8 mouse cellular contexts compared by ENCODE assay signal in genomic region chr7:16047338-16048146, GRCm38 (mm10). TPM values are rescaled to one million over a fixed set of nuclear protein-coding genes. Genes with fewer than 3 reads are reported as not detected.
DNase-seq lines count a peak whose midpoint lies in the region; ATAC-seq and TF ChIP-seq lines count a peak whose summit lies in the region.

Gene Bicra, minus strand, starts transcription at chr7:16047921.

- H3K9ac ChIP-seq in embryonic facial prominence, embryonic 13.5 days, result peak within 1 kb of the TSS; percentile 99
- H3K9ac ChIP-seq in heart, embryonic 11.5 days (ENCODE audit: low read depth, low read length), result peak within 1 kb of the TSS; percentile 98
- H3K9ac ChIP-seq in kidney, postnatal 0 days (ENCODE audit: low read depth, low read length), result peak within 1 kb of the TSS; percentile 96
- H3K9ac ChIP-seq in liver, embryonic 12.5 days, result peak within 1 kb of the TSS; percentile 93
- H3K9ac ChIP-seq in neural tube, embryonic 11.5 days (ENCODE audit: low read length), result peak within 1 kb of the TSS; percentile 99
- H3K9ac ChIP-seq in stomach, embryonic 16.5 days (ENCODE audit: low read length), result peak within 1 kb of the TSS; percentile 96

- DNase-seq in 3T3-L1 (ENCODE audit: low read depth, low spot score), result peak; percentile 71
- peak; percentile 90 to 95 for DNase-seq in adrenal gland, postnatal 36 days
- DNase-seq in kidney, postnatal 0 days (ENCODE audit: low spot score), result peak; percentile 90
- DNase-seq in neural tube, embryonic 11.5 days (ENCODE audit: low spot score), result peak; percentile 91

- no peaks in the 10 kb centered on the region for H3K9me3 ChIP-seq in embryonic facial prominence, embryonic 13.5 days
- H3K9me3 ChIP-seq in heart, embryonic 11.5 days (replicated peaks; ENCODE audit: control insufficient read depth, low read length), result no peaks in the 10 kb centered on the region
- H3K9me3 ChIP-seq in kidney, postnatal 0 days (replicated peaks; ENCODE audit: low read length), result no peaks in the 10 kb centered on the region
- H3K9me3 ChIP-seq in liver, embryonic 12.5 days (replicated peaks), result no peaks in the 10 kb centered on the region
- H3K9me3 ChIP-seq in neural tube, embryonic 11.5 days (ENCODE audit: control insufficient read depth, low read length), result no peaks in the 10 kb centered on the region
- no peaks in the 10 kb centered on the region for H3K9me3 ChIP-seq in stomach, embryonic 16.5 days (replicated peaks; ENCODE audit: control insufficient read depth, low read length)

- peaks cover 58% of the 10 kb centered on the region for H3K4me1 ChIP-seq in embryonic facial prominence, embryonic 13.5 days
- H3K4me1 ChIP-seq in heart, embryonic 11.5 days (ENCODE audit: control insufficient read depth, insufficient read depth, low read length), result peaks cover 36% of the 10 kb centered on the region
- peaks cover 43% of the 10 kb centered on the region for H3K4me1 ChIP-seq in kidney, postnatal 0 days (replicated peaks; ENCODE audit: insufficient read depth, low read length)
- peaks cover 73% of the 10 kb centered on the region for H3K4me1 ChIP-seq in liver, embryonic 12.5 days
- H3K4me1 ChIP-seq in neural tube, embryonic 11.5 days (ENCODE audit: control insufficient read depth, insufficient read depth, low read length), result peaks cover 41% of the 10 kb centered on the region
- H3K4me1 ChIP-seq in stomach, embryonic 16.5 days (ENCODE audit: control insufficient read depth, insufficient read depth, low read length), result peaks cover 39% of the 10 kb centered on the region

- peak within 1 kb of the TSS; percentile 99 for H3K27ac ChIP-seq in embryonic facial prominence, embryonic 13.5 days
- H3K27ac ChIP-seq in heart, embryonic 11.5 days (ENCODE audit: low read depth, low read length), result peak within 1 kb of the TSS; percentile 91
- H3K27ac ChIP-seq in kidney, postnatal 0 days, result peak within 1 kb of the TSS; percentile 97
- H3K27ac ChIP-seq in liver, embryonic 12.5 days, result peak within 1 kb of the TSS; percentile 94
- H3K27ac ChIP-seq in neural tube, embryonic 11.5 days (ENCODE audit: low read depth, low read length), result peak within 1 kb of the TSS; percentile 96
- peak within 1 kb of the TSS; percentile 97 for H3K27ac ChIP-seq in stomach, embryonic 16.5 days (ENCODE audit: low read length)

- H3K4me2 ChIP-seq in embryonic facial prominence, embryonic 13.5 days, result peak within 1 kb of the TSS; percentile 79
- H3K4me2 ChIP-seq in heart, embryonic 11.5 days, result peak within 1 kb of the TSS; percentile 92
- peak within 1 kb of the TSS; percentile 89 for H3K4me2 ChIP-seq in kidney, postnatal 0 days (ENCODE audit: low read length)
- H3K4me2 ChIP-seq in liver, embryonic 12.5 days, result peak within 1 kb of the TSS; percentile 99
- H3K4me2 ChIP-seq in neural tube, embryonic 11.5 days (ENCODE audit: low read depth), result peak within 1 kb of the TSS; percentile 88
- peak within 1 kb of the TSS; percentile 85 for H3K4me2 ChIP-seq in stomach, embryonic 16.5 days (ENCODE audit: low read depth, low read length)

- WGBS in embryonic facial prominence, embryonic 13.5 days, result under 1% methylated on average over 59 of the region's 69 CpGs
- under 1% methylated on average over 64 of the region's 69 CpGs for WGBS in heart, embryonic 11.5 days (ENCODE audit: insufficient replicate concordance)
- under 1% methylated on average over 53 of the region's 69 CpGs for WGBS in kidney, postnatal 0 days
- under 1% methylated on average over 55 of the region's 69 CpGs for WGBS in liver, embryonic 12.5 days (ENCODE audit: insufficient replicate concordance)
- WGBS in neural tube, embryonic 11.5 days, result under 1% methylated on average over 58 of the region's 69 CpGs
- WGBS in stomach, embryonic 16.5 days, result under 1% methylated on average over 60 of the region's 69 CpGs

- peak within 1 kb of the TSS; percentile 84 for H3K4me3 ChIP-seq in embryonic facial prominence, embryonic 13.5 days
- H3K4me3 ChIP-seq in heart, embryonic 11.5 days (ENCODE audit: low read depth, low read length), result peak within 1 kb of the TSS; percentile 86
- H3K4me3 ChIP-seq in kidney, postnatal 0 days (replicated peaks; ENCODE audit: low read depth, low read length), result peak within 1 kb of the TSS; percentile 88
- H3K4me3 ChIP-seq in liver, embryonic 12.5 days, result peak within 1 kb of the TSS; percentile 86
- H3K4me3 ChIP-seq in neural tube, embryonic 11.5 days (ENCODE audit: low read depth, low read length), result peak within 1 kb of the TSS; percentile 95
- peak within 1 kb of the TSS; percentile 88 for H3K4me3 ChIP-seq in stomach, embryonic 16.5 days (replicated peaks; ENCODE audit: low read length)

- ATAC-seq in embryonic facial prominence, embryonic 13.5 days (ENCODE audit: insufficient number of reproducible peaks, insufficient read depth, low FRiP score, low TSS enrichment, low read depth), result peak; percentile 29; the same call in 1 of the 2 replicates
- peak; percentile 59 for ATAC-seq in heart, embryonic 11.5 days (replicated peaks; ENCODE audit: insufficient number of reproducible peaks, low FRiP score, low TSS enrichment)
- peak; percentile 65 for ATAC-seq in kidney, postnatal 0 days (replicated peaks; ENCODE audit: low FRiP score, low read depth)
- peak; percentile 58 for ATAC-seq in liver, embryonic 12.5 days
- peak; percentile 71 for ATAC-seq in neural tube, embryonic 11.5 days (ENCODE audit: insufficient read depth, low FRiP score, low TSS enrichment)
- peak; percentile 71 for ATAC-seq in stomach, embryonic 16.5 days (ENCODE audit: insufficient read depth, low FRiP score)

- H3K36me3 ChIP-seq in embryonic facial prominence, embryonic 13.5 days, result no peaks in the 10 kb centered on the region
- no peaks in the 10 kb centered on the region for H3K36me3 ChIP-seq in heart, embryonic 11.5 days (ENCODE audit: control insufficient read depth, insufficient read depth, low read length)
- no peaks in the 10 kb centered on the region for H3K36me3 ChIP-seq in kidney, postnatal 0 days (ENCODE audit: insufficient read depth, low read length)
- peaks cover 10% of the 10 kb centered on the region; the same call in 1 of the 2 replicates for H3K36me3 ChIP-seq in liver, embryonic 12.5 days
- H3K36me3 ChIP-seq in neural tube, embryonic 11.5 days (ENCODE audit: control insufficient read depth, insufficient read depth, low read length), result no peaks in the 10 kb centered on the region
- no peaks in the 10 kb centered on the region for H3K36me3 ChIP-seq in stomach, embryonic 16.5 days (ENCODE audit: control insufficient read depth, insufficient read depth, low read length)

- TF ChIP-seq CTCF in kidney, postnatal 0 days (IDR thresholded peaks at IDR 0.05; ENCODE audit: low read depth), result no peak

- no peaks in the 10 kb centered on the region for H3K27me3 ChIP-seq in embryonic facial prominence, embryonic 13.5 days
- no peaks in the 10 kb centered on the region for H3K27me3 ChIP-seq in heart, embryonic 11.5 days (ENCODE audit: control insufficient read depth, insufficient read depth, low read length)
- H3K27me3 ChIP-seq in kidney, postnatal 0 days (ENCODE audit: insufficient read depth, low read length), result no peaks in the 10 kb centered on the region
- no peaks in the 10 kb centered on the region for H3K27me3 ChIP-seq in liver, embryonic 12.5 days (replicated peaks)
- H3K27me3 ChIP-seq in neural tube, embryonic 11.5 days (ENCODE audit: control insufficient read depth, insufficient read depth, low read length), result no peaks in the 10 kb centered on the region
- no peaks in the 10 kb centered on the region for H3K27me3 ChIP-seq in stomach, embryonic 16.5 days (ENCODE audit: control insufficient read depth, insufficient read depth, low read length)

RNA-seq across cellular contexts. Expression of gene Bicra, which starts in this region (rescaled TPM):
- 1 to 10 TPM; 9.4 to 9.9 TPM for total RNA-seq in adrenal gland, postnatal 36 days (2021)
- 9.5 and 10.4 TPM in 2 replicates for polyA plus RNA-seq in embryonic facial prominence, embryonic 13.5 days (2015; fragmentation: Nextera tagmentation; extraction: Ambion mirVana)
- 4.9 and 5.7 TPM in 2 replicates for polyA plus RNA-seq in heart, embryonic 11.5 days (2014; fragmentation: Nextera tagmentation; extraction: Ambion mirVana)
- polyA plus RNA-seq in kidney, postnatal 0 days (2015; fragmentation: Nextera tagmentation; extraction: Ambion mirVana), result 3.2 and 3.3 TPM in 2 replicates
- polyA plus RNA-seq in liver, embryonic 12.5 days (2016; fragmentation: Nextera tagmentation; extraction: Ambion mirVana), result 2.9 and 3.3 TPM in 2 replicates
- 7.5 and 8.7 TPM in 2 replicates for polyA plus RNA-seq in neural tube, embryonic 11.5 days (2014; fragmentation: Nextera tagmentation; extraction: Ambion mirVana)
- 3.9 and 4.5 TPM in 2 replicates for polyA plus RNA-seq in stomach, embryonic 16.5 days (2015; fragmentation: Nextera tagmentation; extraction: Ambion mirVana)

Comparison
In these comparisons a context has a peak if more than half of its experiments do, and no peak if none do; other contexts are left out.
1. Peak in every context shown above with its lines: DNase-seq, ATAC-seq, H3K4me3 ChIP-seq and H3K27ac ChIP-seq.